Mouse (Mus musculus): ENCODE data around the gene Gm2007. TPM values are rescaled to one million over a fixed set of nuclear protein-coding genes. Genes with fewer than 3 reads are reported as not detected.
"Not testable (repeated sequence)": the region's sequence is repeated elsewhere in the genome, so short reads cannot be mapped to it uniquely, and the experiment has no call there.

The Gm2007 gene
- polyA plus RNA-seq (2012; rRNA removed), result not detected in 2 replicates

- H3K4me1 ChIP-seq (ENCODE audit: control insufficient read depth, insufficient read depth, low read length); DNase-seq; H3K4me3 ChIP-seq (replicated peaks; ENCODE audit: extremely low read depth, low read depth, low read length): not testable (repeated sequence)
- WGBS, result no CpG with 5 or more reads among the region's 2 CpGs
Measured at GRCm38 (mm10) chr2:175741237-175741636, at the start of gene Gm2007. Gene Gm2007 (plus strand): TSS chr2:175741537.

DNA sequence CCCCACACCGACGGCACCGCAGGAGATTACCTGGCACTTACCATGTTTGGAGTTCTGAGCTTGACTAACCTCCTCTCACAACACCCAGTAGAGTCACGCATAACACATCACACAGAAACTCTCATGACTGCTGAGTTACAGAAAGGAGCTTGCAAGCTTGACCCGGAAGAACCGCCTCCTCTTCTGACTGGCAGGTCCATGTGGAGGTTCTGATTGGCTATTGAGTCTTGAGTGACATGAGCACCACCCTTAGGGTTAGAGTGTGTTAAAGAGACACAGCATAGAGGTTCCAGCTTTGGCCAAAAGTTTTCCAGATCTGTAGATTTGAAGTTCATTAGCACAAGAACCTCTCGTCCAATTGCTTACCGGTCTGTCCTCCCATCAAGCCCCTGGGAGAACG, 37.8 kb upstream of the Gm2007 start, which contains the start of gene Zfp969:
Gene Zfp969, minus strand, starts transcription at position 101 of the 400 bp plus-strand sequence.
- not testable (repeated sequence) for H3K4me3 ChIP-seq (replicated peaks; ENCODE audit: extremely low read depth, low read depth, low read length); DNase-seq; H3K4me1 ChIP-seq (ENCODE audit: control insufficient read depth, insufficient read depth, low read length)
- no CpG with 5 or more reads among the region's 9 CpGs for WGBS

DNA sequence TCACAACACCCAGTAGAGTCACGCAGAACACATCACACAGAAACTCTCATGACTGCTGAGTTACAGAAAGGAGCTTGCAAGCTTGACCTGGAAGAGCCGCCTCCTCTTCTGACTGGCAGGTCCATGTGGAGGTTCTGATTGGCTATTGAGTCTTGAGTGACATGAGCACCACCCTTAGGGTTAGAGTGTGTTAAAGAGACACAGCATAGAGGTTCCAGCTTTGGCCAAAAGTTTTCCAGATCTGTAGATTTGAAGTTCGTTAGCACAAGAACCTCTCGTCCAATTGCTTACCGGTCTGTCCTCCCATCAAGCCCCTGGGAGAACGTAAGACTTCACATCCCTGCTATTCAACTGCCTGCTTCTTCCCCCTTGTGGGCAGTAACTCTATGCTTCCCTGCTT, 59.7 kb downstream of the Gm2007 start, which contains the start of gene Gm14288:
Gene Gm14288, minus strand, starts transcription at position 101 of the 400 bp plus-strand sequence.
- no CpG with 5 or more reads among the region's 6 CpGs for WGBS
- not testable (repeated sequence) for DNase-seq; H3K4me3 ChIP-seq (replicated peaks; ENCODE audit: extremely low read depth, low read depth, low read length); H3K4me1 ChIP-seq (ENCODE audit: control insufficient read depth, insufficient read depth, low read length)

Other genes with a start within 250 kb of the Gm2007 start
- gene Gm11007, start 97.6 kb upstream of the Gm2007 start, polyA plus RNA-seq (2012; rRNA removed), result not detected in 2 replicates
- gene Zfp969, start 37.9 kb upstream of the Gm2007 start, polyA plus RNA-seq (2012; rRNA removed), result not detected in 2 replicates
- gene Gm14288, start 59.6 kb downstream of the Gm2007 start, polyA plus RNA-seq (2012; rRNA removed), result 0.72 and 1.4 TPM in 2 replicates
- 1.7 and 3.0 TPM in 2 replicates for gene Gm6710, start 127.7 kb downstream of the Gm2007 start, polyA plus RNA-seq (2012; rRNA removed)
- gene Zfp966, start 189.6 kb downstream of the Gm2007 start, polyA plus RNA-seq (2012; rRNA removed), result 0.27 and 0.79 TPM in 2 replicates
- 0.36 TPM in 1 of 2 replicates, not detected in the other for gene Gm2026, start 223.8 kb downstream of the Gm2007 start, polyA plus RNA-seq (2012; rRNA removed)

All from lung, adult 2 months (tissue).